Mouse (Mus musculus) lung, postnatal 4 days (tissue): ENCODE measurements around the gene Inpp4a.
A peak's percentile ranks its signal among the peaks of the same experiment; 100 is the strongest.

Source experiments
- DNase-seq, 2 experiments: peaks; one replicate each; pipeline ENCODE4 v3.0.0; 2021

Gene Inpp4a

DNA sequence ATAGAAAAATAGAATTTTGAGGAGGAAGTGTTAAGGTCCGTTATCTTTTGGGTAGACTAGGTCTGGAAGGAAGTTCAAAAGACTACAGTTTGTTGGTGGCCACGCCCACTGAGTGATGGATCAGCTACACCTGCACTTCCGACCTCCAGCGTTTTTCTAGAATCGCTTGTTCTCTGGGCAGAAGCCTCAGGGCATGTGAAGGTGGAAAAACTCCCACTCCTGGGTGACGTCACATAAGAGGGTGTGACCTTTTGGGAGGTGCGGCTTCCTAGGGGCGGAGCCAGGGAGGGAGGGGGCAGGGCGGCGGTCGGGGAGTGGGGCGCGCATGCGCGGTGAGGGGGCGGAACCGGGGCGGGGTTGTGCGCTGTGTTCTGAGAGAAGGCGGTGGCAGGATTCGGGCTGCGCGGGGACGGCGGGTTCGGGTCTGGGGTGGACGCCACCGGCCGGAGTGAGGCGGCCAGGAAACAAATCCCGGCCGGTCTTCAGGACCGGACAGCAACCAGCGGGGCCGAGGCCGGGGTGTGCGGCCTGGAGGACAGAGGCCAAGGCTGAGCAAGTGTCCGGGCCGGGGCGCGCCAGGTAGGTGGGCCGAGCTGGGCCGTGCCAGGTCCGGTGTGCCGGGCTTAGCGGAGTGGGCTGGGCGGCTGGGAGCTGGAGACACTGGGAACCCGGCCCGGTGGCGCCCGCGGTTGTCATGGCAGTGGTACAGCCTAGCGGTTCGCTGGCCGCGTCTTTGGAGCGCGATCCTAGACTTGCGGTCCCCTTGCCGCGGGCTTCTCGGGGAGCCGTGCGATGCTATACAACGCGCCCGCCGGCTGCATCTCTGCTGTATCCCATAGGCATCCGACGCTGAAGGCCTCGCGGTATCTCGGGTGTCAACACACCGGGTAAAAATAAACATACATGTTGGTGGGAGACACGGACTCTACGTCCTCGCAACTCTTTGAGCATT is at the start of gene Inpp4a:
TSS of gene Inpp4a (plus strand) at position 326 of the 952 bp plus-strand sequence.
- peak; percentile 93 to 96 for DNase-seq

DNA sequence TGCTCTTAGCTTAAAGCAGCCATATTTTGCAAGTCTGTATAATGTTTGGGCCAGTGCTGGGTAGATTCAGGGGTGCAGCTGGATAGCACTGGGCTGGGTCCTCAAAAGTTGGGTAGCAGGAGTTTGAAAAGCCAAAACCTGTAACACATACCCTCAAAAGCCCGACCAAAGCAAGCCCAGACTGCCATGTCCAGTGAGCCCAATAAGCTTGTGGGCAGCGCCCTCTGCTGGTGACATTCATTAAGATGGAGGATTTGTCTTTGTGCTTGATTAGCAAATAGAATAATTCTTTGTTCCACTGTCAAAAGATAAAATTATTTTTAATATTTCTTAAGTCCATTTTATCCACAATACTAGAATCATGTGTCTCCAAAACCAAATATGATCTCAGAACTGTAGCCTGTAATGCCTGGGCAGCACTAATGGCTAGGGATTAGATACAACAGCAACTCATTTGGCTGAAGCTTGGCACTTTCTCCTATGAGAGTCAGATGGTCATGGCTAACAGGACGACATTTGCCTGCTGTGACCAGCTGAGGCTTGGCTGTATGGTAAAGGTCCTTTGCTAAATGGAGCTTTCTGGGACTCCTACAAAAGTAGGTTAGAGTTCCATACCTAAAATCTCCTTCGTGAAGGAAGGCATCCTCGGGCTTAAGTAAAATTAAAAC is 48.9 kb upstream of the Inpp4a start:
- DNase-seq, result peak; percentile 49 to 81

DNA sequence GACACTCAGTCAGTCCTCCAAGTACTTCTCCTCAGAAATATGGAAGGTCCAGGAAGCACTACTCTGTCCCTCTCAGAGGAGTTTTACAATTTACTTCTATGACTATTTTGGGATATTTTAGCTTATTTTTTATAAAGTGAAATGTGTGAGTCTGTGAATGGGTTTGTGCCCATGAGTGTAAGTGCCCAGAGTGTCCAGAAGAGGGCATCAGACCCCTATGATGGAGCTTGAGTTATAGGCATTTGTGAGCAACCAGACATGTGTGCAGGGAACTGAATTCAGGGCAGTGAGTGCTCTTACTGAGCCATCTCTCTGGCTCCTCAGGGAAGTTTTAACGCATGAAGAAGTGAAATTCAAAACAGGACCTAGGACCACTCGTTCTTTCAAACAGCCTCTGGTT is 41.2 kb upstream of the Inpp4a start:
- DNase-seq, result no peak

DNA sequence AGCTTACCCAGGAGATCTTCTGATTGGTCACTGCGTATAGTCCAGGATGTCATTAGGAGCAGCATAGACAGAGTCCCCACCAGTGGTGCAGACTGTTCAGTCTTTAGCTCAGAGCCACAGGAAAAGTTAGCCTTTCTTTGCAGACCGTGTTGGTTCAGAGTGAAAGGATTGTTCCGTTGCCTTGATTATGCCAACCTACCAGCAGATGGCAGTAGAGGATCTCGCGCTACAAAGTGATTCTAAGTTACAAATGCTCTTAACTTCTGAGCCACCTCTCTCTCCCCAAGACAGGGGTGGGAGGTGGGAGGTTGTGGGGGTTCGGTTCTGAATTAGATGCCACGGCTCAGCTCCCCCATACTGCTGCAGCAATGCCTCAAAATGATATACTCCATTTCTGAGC is 27.2 kb upstream of the Inpp4a start:
- peak in 1 of 2 experiments; percentile 69 for DNase-seq

DNA sequence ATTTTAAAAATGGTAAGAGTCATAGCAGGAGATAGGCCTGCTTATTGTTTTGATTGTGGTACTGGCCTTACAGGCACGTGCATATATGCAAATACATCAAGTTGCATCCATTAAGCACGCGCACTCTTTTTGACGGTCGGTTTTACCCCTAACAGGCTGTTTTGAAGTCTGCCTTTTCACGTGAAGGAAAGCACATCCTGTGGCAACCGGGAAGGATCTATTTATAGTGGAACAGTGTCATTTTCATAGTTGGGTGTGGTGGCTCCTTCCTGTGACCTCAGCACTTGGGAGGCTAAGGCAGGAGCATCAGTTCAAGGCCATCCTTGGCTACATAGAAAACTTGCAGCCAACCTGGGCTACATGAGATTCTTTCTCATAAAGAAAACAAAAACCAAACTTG is 13.1 kb upstream of the Inpp4a start:
- no peak for DNase-seq

DNA sequence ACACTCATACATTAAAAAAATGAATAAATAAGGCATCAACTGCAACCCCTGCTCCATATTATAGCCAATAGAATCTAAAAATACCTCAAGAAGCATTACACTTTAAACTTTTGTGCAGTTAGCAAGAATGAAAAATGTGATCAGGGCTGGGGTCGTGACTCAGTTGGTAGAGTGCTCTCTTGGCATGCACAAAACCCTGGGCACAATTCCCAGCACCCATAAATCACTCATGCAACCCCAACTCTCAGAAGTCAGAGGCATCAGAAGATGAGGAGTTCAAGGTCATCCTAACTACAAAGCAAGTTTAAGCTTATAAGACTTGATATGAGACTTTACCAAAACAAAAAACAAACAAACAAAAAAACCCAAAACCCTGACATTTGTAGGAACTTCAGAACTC is 11.9 kb upstream of the Inpp4a start:
- no peak for DNase-seq

DNA sequence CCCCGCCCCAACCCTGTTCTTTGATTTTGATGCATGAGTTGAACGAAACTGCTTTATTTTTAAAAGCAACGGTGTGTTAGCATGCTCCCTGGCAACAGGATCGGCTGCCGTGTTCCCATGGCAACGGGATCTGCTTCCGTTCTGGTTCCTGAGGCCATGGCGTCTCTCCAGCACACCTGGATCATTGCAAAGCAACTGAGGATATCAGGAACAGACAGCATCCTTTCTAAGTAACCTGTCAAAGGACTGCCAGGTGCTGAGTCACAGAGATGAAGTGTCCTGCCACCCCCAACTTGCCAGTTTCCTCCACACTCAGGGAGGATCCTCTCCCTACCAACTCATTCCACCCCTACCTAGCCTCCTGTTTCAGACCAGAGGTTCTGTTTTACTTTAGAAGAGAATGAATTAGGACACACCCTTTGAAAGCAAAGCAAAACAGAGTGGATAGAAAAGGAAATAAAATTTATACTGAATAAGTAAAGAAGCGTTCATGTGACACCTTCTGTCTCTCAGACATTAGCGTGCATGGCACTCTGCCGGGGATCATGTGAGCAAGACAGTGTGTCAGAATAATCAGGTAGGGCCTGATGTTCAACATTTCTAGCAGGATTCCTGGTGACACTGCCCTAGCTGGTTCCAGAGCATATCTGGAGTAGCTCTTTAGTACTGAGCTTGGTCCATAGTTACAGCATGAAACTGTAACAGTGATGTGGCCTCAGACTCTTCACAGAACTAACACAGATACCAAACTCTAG is 11.3 kb upstream of the Inpp4a start:
- no peak for DNase-seq

DNA sequence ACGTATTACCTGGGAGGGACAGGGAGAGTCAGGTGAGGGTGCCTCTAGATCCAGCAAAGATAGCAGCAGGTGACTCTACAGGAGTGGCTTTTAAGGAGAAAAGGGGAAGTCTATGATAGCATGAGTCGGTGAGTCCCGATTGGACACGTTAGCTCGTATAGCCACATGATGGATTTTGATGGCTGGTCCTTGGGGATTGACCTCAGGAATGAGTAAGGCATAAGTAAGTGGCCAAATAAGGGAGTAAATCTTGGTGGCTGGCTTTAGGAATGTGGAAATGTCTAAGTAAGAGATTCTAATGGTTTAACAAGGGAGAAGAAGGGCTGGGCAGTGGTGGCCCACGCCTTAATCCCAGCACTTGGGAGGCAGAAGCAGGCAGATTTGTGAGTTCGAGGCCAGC is 10.7 kb upstream of the Inpp4a start:
- DNase-seq, result no peak

DNA sequence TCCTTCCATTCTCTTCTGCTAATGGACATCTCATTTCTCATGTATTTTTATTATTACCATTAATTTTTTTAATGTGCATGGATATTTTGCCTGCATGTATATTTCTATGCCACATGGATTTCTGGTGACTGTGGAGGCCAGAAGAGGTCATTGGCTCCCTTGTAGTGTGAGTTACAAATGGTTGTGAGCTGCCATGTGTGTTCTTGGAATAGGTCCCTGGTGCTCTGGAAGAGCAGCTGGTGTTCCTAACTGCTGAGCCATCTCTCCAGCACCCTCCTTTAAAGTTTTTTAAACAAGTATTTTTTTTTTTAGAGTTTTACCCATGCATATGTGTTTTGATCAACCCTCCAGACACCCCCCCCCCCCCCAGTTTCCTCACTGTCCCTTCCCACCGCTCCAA is 3.3 kb upstream of the Inpp4a start:
- no peak for DNase-seq

DNA sequence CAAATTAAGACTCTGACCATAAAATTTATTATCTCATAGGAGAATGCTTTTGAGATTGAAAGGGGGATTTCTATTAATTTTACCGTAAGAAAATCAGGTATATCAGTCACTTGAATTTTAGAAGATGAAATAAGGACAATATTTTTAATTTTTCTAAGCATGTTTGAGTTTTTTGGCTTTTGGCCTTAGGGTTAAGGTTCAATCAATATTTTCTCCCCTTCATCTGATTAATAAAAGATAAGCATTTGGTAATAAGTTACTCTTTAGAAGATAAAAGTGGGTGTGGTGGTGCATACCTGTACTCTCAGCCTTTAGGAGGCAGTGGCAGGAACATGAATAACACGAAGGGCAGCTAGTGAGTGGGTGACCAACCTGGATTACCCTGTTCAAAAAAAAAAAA is 761 bp upstream of the Inpp4a start:
- DNase-seq, result no peak

DNA sequence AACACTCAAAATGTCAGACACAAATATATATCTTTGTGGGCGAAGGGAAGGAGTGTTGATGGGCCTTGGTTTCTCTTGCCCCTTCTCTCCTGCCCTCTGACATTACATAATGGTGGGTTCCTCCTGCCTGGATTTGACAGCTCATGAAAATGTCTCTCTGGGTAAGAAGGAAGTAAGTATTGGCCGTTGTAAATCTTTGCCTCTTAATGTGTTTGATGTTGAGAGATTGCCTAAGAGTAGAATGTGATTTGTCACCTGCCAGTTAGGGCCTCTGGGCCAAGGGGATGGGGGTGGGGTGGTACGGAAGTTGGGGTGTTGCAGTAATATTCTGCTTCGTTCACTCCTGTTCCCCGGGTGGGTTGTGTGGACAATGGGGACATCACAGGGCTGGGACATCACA is 985 bp downstream of the Inpp4a start:
- peak; percentile 63 for DNase-seq

DNA sequence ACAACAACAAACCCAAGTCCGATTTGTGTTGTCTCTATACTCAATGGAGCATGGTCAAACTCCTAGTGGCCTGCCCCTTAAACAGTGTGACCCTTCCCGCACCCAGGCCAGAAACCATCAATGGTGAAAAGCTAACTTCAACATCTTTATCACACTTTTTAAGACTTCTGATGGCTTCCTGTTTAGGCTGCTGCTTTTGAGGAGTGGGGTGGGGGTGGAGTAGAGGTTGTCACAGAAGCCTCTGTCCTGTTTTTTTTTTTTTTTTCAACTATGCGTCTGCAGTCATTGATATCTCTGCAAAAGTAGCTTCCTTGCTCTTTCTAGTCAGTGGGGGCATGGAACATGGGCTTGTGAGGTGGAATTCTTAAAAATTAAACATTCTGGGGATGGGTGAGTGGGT is 3.1 kb downstream of the Inpp4a start:
- DNase-seq, result no peak

DNA sequence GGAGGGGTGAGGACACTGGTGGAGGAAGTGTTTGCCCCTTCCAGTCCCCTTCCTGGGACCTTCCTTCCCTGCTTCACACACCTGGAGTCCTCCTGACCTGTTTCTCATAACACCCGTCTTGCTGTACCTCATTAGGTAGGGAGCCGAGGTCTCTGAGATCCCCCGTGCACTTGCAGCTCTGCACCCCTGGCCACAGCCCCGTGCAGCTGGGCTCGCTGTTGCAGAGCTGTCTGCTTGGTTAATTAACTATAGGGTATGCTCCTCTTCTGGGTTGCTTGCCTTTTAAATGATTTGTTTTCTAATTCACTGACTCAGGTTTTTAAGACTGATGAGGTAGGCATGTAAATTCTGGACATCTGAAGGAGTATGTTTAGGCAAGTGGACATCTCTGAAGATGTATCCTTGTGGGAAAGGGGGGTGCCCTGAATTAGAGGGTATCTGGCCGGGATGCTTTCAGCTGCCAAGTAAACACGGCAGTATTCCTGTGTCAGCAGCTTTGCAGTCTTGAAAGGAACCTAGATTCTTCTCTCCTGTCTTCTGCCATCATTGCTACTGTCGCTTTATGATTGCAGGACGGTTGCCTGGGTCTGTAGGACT is 6.1 kb downstream of the Inpp4a start:
- DNase-seq, result no peak

DNA sequence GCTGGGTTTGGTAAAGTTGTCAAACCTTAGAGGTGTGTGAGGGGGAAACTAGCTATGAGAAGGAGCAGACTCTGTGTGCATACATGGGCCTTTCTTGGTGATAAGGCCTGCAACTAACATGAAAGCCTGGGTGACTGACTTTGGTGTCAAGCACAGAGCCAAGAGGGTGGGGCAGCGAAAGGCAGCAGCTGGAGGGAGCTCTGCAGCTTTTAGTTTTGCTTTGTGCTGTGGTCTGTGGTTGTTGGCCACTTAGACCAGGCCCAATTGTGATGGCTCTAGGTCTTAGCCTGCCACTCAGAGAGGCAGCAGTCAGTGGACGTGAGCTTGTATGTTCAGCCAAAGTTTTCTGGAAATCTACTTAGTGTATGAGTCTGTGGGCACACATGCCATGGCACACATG is 7.9 kb downstream of the Inpp4a start:
- no peak for DNase-seq

DNA sequence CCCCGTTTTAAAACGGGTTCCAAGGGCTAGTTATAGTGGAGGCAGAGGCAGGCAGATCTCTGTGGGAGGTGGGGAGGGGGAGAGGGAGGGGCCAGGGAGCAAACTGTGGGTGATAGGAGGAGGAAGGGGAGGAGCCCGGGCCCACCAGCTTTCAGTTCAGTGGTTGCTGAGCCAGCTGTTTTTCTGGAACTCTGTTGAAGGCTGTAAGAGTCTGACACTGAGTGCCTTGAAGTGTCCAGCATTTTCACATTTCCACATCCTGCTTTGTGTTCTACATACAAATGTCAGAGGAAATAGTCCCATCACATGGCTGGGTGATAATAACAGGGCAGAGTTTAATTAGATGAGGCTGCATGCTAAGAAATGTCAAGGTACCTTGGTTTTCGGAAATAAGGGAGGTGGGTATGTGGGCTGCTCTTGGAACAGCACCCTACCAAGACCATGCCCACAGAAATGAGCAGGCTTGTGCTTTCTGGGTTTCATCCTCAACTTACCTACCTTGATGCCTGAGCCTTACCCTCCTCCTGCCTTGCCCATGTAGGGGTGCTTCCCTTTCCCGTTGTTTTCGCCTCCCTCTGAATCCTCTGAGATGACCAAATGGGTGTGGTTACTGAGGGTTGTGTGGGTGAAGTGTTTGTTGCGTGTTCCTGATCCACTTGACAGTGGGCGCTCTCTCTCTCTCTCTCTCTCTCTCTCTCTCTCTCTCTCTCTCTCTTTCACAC is 8.5 kb downstream of the Inpp4a start:
- DNase-seq, result no peak

DNA sequence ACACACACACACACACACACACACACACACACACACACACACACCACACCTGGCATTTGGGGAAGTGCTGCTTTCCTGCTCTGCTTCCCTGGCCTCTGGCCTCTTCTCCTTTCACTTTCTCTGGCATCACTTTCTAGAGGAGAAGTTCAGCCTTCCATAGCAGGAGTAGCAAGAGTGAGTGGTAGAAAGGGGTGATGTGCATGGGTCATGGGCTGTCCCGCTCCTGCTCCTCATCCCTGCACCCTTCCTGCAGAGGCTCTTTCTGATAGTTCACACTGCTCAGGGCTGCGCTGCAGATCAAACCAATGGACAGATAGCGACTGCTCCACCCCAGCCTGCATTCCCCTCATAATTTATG is 9.1 kb downstream of the Inpp4a start:
- DNase-seq, result no peak

DNA sequence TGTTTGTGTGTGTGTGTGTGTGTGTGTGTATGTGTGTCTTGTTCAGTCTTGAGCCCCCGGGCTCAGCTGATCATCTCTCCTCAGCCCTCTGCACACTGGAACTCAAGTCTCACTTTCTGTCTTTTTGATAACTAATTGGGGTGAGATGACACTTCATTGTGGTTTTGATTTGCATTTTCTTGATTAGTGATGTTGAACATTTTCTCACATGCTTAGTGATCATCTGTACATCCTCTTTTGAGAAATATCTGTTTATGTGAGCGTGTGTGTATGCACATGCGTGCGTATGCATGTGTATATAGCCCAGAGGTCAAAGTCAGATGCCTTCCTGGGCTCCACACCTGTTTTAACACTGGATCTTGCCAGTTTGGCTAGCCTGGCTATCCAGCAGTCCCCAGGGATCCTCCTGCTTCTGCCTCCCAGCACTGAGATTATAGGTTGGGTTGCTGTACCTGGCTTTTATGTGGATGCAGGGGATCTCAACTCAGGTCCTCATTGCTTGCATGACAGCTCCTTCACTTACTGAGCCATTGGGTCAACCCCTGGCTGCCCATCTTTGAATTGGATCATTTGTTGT is 10.4 kb downstream of the Inpp4a start:
- DNase-seq, result no peak

DNA sequence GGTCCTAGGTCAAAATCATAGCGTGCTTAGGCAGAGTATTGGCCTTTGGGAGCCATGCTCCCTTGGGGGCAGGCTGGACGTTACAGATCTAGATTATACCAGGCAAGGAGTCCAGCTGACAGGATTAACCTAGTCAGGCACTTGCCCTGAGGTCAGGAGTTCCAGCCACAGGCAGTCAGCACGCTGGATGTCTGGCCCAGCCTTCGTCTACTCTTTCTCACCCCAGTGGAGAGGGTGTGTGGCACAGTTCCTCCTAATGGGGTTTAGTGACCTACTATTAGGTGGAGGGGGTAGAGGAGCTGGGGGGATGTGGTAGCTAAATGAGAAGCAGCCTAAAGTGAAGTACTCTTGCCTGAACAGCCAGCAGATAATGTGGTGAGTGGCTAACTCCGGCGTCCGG is 14.7 kb downstream of the Inpp4a start:
- no peak for DNase-seq

DNA sequence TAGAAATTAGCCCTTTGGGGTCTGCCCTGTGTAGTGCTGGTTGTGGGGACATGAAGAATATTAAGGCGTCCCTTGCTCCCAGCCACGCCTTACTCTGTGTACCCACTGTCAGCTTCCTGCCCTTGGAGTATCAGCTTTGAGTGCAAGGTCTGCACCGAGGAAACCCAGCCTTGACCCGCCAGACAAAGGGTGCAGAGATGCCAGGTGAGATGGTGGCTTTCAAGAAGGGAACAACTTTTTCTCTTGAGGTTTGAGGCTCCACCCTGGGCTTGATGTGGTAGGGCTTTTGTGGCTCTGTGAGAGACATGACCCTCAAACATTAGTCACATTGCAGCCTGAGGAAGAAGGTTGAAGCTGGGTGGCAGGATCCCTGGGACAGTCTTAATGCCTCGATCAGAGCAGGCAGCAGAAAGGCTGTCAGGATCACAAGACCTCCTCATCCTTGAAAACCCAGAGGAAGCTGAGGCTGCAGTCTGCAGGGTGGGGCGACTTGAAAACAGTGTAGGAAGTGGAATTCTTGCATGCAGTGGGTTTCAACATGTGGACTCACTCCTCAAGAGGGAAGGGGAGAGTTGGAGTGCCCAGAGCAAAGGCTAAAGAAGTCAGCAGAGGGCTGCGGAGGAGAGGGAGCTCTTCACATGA is 18.1 kb downstream of the Inpp4a start:
- DNase-seq, result no peak

DNA sequence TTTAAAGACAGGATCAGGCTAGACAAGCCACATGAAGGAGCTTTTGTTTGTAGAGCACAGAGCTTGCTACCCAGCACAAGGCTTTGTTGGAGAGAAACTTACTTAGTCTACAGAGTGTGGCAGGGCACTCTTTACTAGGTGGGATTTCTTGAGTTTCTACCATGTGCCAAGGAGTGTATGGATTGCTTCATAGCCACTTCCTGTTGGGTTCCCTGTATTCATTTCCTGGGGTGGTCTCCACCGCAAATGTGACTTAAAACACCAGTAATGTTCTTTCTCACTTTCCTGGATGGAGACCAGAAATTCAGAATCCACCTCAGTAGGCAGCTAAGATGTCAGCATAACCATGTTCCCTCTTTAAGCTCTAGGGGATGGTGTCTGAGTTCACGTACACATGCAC is 18.9 kb downstream of the Inpp4a start:
- no peak for DNase-seq

DNA sequence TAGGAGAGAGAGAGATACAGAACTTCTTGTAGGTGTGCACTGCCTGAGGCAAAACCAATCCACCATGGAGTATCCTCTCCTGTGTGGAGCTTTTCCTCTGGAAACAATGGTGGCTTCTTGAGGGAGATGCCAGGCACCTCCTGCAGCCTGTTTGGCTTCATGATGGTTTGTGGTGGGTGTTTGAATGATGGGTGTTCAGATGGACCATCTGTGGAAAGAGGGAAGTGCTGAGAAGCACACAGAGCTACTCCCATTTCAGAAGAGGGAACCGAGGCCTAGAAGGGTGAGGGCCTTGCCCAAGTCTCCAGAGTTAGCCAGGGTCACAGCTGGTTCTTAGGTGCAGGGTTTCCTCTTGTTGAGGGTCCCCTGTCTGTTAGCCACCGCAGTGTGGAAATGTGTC is 23.0 kb downstream of the Inpp4a start:
- DNase-seq, result no peak

DNA sequence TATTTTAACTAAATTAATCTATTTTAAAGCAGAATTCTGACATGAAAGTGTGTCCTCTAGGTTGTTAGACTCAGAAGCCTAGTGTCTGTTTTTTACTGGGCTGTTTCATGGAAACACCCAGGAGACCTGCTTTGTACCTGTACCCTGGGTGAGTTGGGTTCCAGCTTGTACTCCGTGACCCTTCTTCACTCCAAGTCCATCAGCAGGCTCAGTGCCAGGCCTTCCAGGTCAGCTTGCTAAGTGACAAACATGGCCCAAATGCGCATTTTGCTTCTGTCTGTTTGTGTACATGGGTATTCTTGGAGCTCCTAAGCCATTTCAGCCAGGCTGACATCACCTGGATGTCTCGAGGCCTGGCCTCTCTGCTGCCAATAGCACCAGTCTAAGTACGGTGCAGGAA is 23.5 kb downstream of the Inpp4a start:
- no peak for DNase-seq
